Mouse (Mus musculus): ENCODE results near the gene Prim2. TPM values are rescaled to one million over a fixed set of nuclear protein-coding genes. Genes with fewer than 3 reads are reported as not detected.
"Not testable (repeated sequence)": the region's sequence is repeated elsewhere in the genome, so short reads cannot be mapped to it uniquely, and the experiment has no call there.

Gene Prim2
- polyA plus RNA-seq, 1 experiment from 2014 or later = 57.6 TPM

DNA sequence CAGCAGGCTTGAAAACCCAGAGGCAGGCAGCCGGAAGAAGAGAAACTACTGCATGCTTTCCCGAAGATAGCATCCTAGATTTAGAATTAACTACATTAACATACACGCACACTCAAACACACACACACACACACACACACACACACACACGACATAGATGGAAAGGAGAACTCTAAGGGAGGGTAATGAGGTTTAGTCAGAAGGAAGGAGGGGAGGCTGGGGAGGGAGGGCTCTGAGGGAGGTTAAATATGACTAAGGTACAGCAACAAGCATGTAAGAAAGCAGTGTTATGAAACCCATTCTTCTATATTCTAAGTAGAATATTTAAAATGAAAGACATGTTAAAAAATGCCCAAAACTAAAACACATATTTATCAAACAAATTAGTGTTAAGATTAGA, 21.9 kb downstream of the Prim2 start:
- H3K36me3 ChIP-seq = peaks cover 89% of the 10 kb centered on the region
- no peaks in the 10 kb centered on the region for H3K4me1 ChIP-seq
- no peak overlapping the region for H3K27ac ChIP-seq (replicated peaks)
- WGBS = 85% methylated on average over 4 of the region's 4 CpGs
- no peaks in the 10 kb centered on the region for H3K9me3 ChIP-seq (replicated peaks)
- DNase-seq (ENCODE audit: low spot score) = no peak
- no peak overlapping the region for H3K4me3 ChIP-seq
- no peaks in the 10 kb centered on the region for H3K27me3 ChIP-seq (ENCODE audit: low read depth, poor library complexity, severe bottlenecking)

DNA sequence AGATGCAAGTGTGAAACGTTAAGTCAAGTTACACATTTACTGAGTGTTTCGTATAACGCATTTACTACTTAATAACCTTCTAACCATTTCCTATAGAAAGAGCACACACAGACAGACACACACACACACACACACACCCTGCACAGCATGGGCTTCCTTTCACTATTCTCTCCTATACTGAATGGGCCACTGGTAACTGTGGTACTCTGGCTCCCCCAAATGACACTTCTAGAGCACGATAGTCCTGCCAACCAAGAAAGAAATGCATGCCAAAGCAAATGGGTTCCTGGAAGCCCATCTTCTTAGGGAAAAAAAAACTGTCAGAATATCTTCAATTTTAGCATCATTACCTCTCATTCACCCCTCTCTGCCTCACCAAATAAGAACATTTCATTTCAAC, 22.4 kb downstream of the Prim2 start:
- WGBS = 87% methylated on average over 4 of the region's 4 CpGs
- Histone ChIP-seq H3K27ac (replicated peaks) (no peak overlapping the region), H3K4me3 (no peak overlapping the region), H3K9me3 (replicated peaks) (no peaks in the 10 kb centered on the region), H3K36me3 (peaks cover 89% of the 10 kb centered on the region), H3K4me1 (no peaks in the 10 kb centered on the region), H3K27me3 (ENCODE audit: low read depth, poor library complexity, severe bottlenecking) (no peaks in the 10 kb centered on the region)
- no peak for DNase-seq (ENCODE audit: low spot score)

DNA sequence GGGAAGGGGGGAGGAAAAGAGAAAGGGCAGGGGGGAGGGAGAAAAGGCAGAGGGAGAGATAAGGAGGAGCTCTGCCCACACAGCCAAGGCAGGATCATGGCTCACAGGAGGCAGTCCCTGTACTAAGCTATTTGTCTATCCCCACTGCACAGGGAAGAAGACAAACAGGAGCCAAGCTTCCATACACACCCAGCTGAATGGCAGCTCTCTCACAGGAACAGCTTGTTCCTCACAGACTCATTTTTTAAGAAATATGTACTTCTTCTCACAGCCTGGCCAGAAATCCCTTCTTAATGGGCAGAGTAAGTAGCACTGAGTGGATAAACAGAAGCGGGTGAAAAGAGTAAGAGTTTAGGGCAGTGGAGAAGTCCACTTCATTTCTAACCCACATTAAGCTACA, 23.9 kb downstream of the Prim2 start:
- DNase-seq (ENCODE audit: low spot score) = no peak
- Histone ChIP-seq H3K27ac (replicated peaks) (no peak overlapping the region), H3K4me3 (no peak overlapping the region), H3K36me3 (peaks cover 89% of the 10 kb centered on the region), H3K27me3 (ENCODE audit: low read depth, poor library complexity, severe bottlenecking) (no peaks in the 10 kb centered on the region), H3K4me1 (no peaks in the 10 kb centered on the region), H3K9me3 (replicated peaks) (no peaks in the 10 kb centered on the region; the same call in 1 of the 2 replicates)
- WGBS = 85% methylated on average over 1 of the region's 1 CpGs

DNA sequence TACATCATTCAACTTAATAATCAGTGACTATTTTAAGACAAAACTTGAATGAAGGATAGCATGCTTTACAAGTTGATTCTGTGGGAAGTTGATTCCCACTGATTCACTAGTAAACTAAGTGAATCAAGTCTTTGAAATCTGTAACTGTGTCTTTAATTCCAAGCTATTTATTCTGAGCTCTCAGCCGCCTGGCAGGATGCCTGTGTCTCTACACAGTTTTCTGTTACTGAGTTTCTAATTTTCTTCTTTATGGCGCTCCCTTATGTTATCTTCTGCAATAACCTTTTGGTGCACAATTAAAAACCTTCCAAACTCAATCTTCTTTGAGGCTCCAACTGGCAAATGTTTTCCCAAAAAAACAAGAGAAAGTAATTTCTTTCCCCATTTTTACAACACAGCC, 28.5 kb downstream of the Prim2 start:
- WGBS = 91% methylated on average over 2 of the region's 2 CpGs
- DNase-seq (ENCODE audit: low spot score) = no peak
- H3K4me1 ChIP-seq = no peaks in the 10 kb centered on the region
- H3K27me3 ChIP-seq (ENCODE audit: low read depth, poor library complexity, severe bottlenecking) = no peaks in the 10 kb centered on the region
- H3K36me3 ChIP-seq = peaks cover 85% of the 10 kb centered on the region
- H3K4me3 ChIP-seq = no peak overlapping the region
- H3K9me3 ChIP-seq (replicated peaks) = no peaks in the 10 kb centered on the region; the same call in 1 of the 2 replicates
- no peak overlapping the region for H3K27ac ChIP-seq (replicated peaks)

DNA sequence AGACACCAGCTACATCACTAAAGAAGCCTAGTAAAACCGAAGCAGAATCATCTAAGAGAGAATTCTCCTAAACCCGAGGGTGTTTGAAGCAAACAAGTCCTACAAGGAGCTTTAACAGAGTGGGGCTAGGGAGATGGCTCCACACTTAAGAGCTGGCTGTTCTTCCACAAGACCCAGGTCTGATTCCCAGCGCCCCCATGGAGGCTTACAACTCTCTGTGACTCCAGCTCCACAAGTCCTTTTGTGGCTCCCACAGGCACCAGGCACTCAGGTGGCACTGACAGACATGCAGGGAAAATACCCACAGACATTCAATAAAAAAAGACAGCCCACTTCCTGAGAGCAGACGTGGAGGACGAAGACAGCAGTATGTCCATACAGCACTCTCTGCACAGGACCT, 29.5 kb downstream of the Prim2 start:
- 92% methylated on average over 5 of the region's 5 CpGs for WGBS
- H3K36me3 ChIP-seq = peaks cover 81% of the 10 kb centered on the region
- no peak for DNase-seq (ENCODE audit: low spot score)

DNA sequence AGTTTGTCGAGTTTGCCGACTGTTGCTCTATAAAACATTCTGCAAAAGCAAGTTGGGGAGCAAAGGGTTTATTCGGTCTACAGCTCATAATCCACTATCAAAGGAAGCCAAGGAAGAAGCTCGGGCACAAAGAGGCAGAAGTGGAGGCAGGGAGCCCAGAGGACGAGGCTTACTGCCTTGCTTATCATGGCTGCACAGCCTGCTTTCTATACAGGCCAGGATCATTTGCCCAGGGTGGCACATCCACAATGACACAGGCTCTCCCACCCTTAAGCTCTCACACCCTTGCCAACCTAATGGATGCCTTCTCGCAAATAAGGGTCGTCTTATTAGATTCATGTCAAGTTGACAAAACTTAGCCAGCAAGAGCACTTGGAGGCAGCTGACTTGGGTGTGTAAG, 30.4 kb downstream of the Prim2 start:
- H3K4me3 ChIP-seq = no peak overlapping the region
- DNase-seq (ENCODE audit: low spot score) = no peak
- H3K27ac ChIP-seq (replicated peaks) = no peak overlapping the region
- WGBS = 96% methylated on average over 7 of the region's 7 CpGs
- H3K4me1 ChIP-seq = no peaks in the 10 kb centered on the region
- no peaks in the 10 kb centered on the region for H3K27me3 ChIP-seq (ENCODE audit: low read depth, poor library complexity, severe bottlenecking)
- H3K36me3 ChIP-seq = peaks cover 78% of the 10 kb centered on the region
- no peaks in the 10 kb centered on the region; the same call in 1 of the 2 replicates for H3K9me3 ChIP-seq (replicated peaks)

More for the DNA sequence above, 29.5 kb downstream of the Prim2 start:
- Histone ChIP-seq H3K27me3 (ENCODE audit: low read depth, poor library complexity, severe bottlenecking) (no peaks in the 10 kb centered on the region), H3K4me3 (no peak overlapping the region), H3K4me1 (no peaks in the 10 kb centered on the region), H3K27ac (replicated peaks) (no peak overlapping the region), H3K9me3 (replicated peaks) (no peaks in the 10 kb centered on the region; the same call in 1 of the 2 replicates)

DNA sequence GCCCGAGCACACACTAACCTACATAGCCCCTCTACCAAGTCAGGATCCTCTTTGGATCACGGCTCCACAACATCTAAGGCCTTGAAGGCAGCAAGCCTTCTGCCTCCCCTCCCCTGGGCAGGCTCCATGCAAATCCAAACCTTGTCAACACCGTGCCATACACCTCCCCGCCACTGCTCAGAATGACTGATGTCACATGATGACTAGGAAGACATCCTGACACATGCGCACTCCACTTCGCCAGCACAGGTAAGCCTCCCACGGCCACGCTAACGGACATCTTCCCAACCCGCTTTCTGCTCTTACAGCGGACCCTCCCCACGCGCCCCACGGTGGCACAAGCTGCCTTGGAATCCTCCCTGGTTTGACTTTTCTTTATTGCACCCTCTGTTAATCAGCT, 31.8 kb downstream of the Prim2 start:
- no peak overlapping the region for H3K4me3 ChIP-seq
- no peak for DNase-seq (ENCODE audit: low spot score)
- WGBS = 94% methylated on average over 14 of the region's 14 CpGs
- H3K9me3 ChIP-seq (replicated peaks) = no peaks in the 10 kb centered on the region; the same call in 1 of the 2 replicates
- H3K27ac ChIP-seq (replicated peaks) = no peak overlapping the region
- peaks cover 78% of the 10 kb centered on the region for H3K36me3 ChIP-seq
- H3K4me1 ChIP-seq = no peaks in the 10 kb centered on the region
- H3K27me3 ChIP-seq (ENCODE audit: low read depth, poor library complexity, severe bottlenecking) = no peaks in the 10 kb centered on the region

DNA sequence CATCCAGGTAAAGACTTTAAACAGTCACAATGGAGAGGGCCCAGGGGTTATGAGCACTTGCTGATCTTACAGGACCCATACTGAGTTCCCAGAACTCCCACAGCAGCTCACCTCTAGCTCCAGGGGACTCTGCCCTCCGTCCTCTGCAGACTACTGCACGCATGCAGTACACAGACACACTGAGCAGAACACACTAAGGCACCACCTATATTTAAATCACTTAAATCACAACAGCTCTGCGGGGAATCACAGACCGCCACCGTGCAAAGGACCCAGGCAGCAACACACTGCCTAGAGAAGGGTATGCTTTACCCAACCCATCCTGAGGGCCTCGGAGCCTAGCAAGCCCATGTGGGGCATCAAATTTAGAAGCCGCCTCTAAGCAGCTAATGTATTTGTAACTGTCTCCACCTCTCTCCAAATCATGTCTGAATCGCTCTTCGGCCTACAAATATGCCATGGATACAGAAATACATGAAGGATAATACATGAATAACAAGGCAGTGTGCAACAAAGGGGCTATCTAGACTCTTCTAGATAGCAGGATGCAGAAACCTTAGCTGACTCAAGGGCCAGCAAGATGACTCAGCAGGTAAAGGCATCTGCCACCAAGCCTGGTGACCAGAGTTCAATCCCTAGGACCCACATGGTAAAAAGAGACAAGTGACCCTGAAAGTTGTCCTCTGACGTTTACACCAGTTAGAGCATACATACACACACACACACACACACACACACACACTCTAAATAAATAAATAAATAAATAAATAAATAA, 33.0 kb downstream of the Prim2 start:
- Histone ChIP-seq H3K9me3 (replicated peaks) (no peaks in the 10 kb centered on the region; the same call in 1 of the 2 replicates), H3K4me1 (no peaks in the 10 kb centered on the region), H3K4me3 (no peak overlapping the region), H3K27ac (replicated peaks) (no peak overlapping the region), H3K36me3 (peaks cover 78% of the 10 kb centered on the region), H3K27me3 (ENCODE audit: low read depth, poor library complexity, severe bottlenecking) (no peaks in the 10 kb centered on the region)
- 88% methylated on average over 10 of the region's 10 CpGs for WGBS
- no peak for DNase-seq (ENCODE audit: low spot score)

DNA sequence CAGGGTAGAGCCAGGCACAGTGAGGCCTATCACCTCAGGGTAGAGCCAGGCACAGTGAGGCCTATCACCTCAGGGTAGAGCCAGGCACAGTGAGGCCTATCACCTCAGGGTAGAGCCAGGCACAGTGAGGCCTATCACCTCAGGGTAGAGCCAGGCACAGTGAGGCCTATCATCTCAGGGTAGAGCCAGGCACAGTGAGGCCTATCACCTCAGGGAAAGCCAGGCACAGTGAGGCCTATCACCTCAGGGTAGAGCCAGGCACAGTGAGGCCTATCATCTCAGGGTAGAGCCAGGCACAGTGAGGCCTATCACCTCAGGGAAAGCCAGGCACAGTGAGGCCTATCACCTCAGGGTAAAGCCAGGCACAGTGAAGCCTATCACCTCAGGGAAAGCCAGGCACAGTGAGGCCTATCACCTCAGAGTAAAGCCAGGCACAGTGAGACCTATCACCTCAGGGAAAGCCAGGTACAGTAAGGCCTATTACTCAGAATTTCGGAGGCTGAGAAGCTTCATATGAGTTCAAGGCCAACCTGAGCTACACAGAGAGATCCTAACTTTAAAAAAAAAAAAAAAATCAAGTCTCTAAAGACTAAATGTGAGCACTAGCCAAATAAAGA, 38.5 kb downstream of the Prim2 start:
- 87% methylated on average over 1 of the region's 1 CpGs for WGBS
- not testable (repeated sequence) for DNase-seq (ENCODE audit: low spot score); H3K4me1 ChIP-seq; H3K27ac ChIP-seq (replicated peaks); H3K9me3 ChIP-seq (replicated peaks); H3K27me3 ChIP-seq (ENCODE audit: low read depth, poor library complexity, severe bottlenecking); H3K4me3 ChIP-seq
- peaks cover 78% of the 10 kb centered on the region for H3K36me3 ChIP-seq

DNA sequence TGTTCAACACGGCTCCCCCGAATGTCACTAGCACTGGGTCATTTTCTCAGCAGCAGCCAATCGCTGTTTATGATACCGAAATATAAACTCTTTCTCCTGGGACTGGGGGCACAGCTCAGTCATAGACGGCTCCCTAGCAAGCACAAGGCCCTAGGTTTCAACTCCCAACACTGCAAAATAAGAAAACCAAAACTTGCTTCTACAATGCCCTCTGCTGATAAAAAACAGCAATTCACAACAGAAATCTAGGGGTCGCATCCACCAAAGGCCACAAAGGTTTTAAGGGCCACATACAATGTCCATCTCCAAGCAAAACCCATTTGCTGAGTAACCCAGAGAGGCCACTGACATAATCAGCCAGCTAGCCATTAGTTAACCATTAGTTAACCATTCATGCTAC, 41.8 kb downstream of the Prim2 start:
- 92% methylated on average over 6 of the region's 6 CpGs for WGBS
- H3K27me3 ChIP-seq (ENCODE audit: low read depth, poor library complexity, severe bottlenecking) = no peaks in the 10 kb centered on the region
- DNase-seq (ENCODE audit: low spot score) = no peak

DNA sequence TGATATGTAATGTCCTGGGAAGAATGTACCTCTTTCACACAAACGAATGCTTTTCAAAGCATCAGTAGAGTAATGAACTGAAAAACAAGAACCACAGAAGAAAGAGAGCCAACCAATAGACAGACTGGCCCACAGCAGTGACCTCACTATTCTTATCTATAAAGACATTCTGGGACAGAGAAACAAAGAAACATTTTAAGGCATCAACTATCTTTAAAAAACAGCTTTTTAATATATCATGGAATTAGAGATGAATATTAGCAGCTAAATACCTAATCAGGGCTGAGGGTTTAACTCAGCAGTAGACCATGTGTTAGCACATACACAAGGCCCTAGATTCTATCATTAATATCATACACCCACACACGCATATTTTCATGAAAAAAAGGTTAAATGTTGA, 42.5 kb downstream of the Prim2 start:
- 85% methylated on average over 2 of the region's 2 CpGs for WGBS
- H3K4me1 ChIP-seq = no peaks in the 10 kb centered on the region
- H3K36me3 ChIP-seq = peaks cover 90% of the 10 kb centered on the region
- H3K27me3 ChIP-seq (ENCODE audit: low read depth, poor library complexity, severe bottlenecking) = no peaks in the 10 kb centered on the region
- H3K27ac ChIP-seq (replicated peaks) = no peak overlapping the region
- H3K4me3 ChIP-seq = no peak overlapping the region
- H3K9me3 ChIP-seq (replicated peaks) = no peaks in the 10 kb centered on the region
- DNase-seq (ENCODE audit: low spot score) = no peak

More for the DNA sequence above, 41.8 kb downstream of the Prim2 start:
- Histone ChIP-seq H3K9me3 (replicated peaks) (no peaks in the 10 kb centered on the region), H3K4me1 (no peaks in the 10 kb centered on the region), H3K27ac (replicated peaks) (no peak overlapping the region), H3K4me3 (no peak overlapping the region), H3K36me3 (peaks cover 90% of the 10 kb centered on the region)

DNA sequence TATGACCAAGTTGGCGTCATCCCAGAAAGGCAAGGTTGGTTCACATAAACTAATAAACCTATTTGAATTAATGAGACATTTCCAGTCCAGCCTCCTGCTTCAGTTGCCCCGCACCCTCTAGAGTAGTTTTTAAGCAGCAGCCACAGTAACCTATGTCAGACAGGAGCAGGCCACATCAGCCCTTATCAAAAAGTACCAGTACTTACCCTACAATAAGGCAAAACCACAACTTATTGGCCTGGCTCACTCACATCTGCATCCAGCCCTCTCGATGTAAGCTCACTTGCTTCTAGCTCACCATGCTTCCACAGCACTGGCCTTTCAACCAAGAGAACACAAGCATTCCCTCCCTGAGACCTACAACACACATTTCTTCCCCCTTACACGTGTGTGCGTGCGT, 44.7 kb downstream of the Prim2 start:
- no peaks in the 10 kb centered on the region for H3K4me1 ChIP-seq
- H3K4me3 ChIP-seq = no peak overlapping the region
- no peak overlapping the region for H3K27ac ChIP-seq (replicated peaks)
- DNase-seq (ENCODE audit: low spot score) = no peak
- no peaks in the 10 kb centered on the region for H3K27me3 ChIP-seq (ENCODE audit: low read depth, poor library complexity, severe bottlenecking)
- WGBS = 93% methylated on average over 6 of the region's 6 CpGs
- no peaks in the 10 kb centered on the region for H3K9me3 ChIP-seq (replicated peaks)
- peaks cover 83% of the 10 kb centered on the region for H3K36me3 ChIP-seq

DNA sequence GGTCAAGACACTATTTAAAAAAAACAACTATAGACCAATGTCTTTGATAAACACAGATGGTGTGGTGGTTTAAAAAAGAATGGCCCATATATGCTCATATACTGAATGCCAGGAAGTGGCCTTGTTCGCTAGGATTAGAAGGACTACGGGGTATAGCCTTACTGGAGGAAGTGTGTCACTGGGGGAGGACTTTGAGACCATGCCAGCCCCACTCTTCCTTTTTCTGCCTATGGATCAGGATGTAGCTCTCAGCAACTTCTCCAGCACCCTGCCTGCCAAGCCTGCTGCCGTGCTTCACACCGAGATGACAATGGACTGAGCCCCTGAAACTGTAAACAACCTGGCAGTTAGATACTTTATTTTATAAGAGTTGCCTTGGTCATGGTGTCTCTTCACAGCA, 45.2 kb downstream of the Prim2 start:
- Histone ChIP-seq H3K9me3 (replicated peaks) (no peaks in the 10 kb centered on the region), H3K36me3 (peaks cover 78% of the 10 kb centered on the region), H3K4me1 (no peaks in the 10 kb centered on the region), H3K27me3 (ENCODE audit: low read depth, poor library complexity, severe bottlenecking) (no peaks in the 10 kb centered on the region), H3K27ac (replicated peaks) (no peak overlapping the region), H3K4me3 (no peak overlapping the region)
- no peak for DNase-seq (ENCODE audit: low spot score)
- 91% methylated on average over 4 of the region's 4 CpGs for WGBS
